11 mouse cellular contexts compared by ENCODE assay signal in genomic region chr1:74074693-74075485, GRCm38 (mm10). TPM values are rescaled to one million over a fixed set of nuclear protein-coding genes. Genes with fewer than 3 reads are reported as not detected.
DNase-seq lines count a peak whose midpoint lies in the region; ATAC-seq lines count a peak whose summit lies in the region.
"Had no signal": no experiment of that assay in that cellular context is flagged by ENCODE, and none has a peak within 500 bp of the region (broad histone marks: within the 10 kb centered on the region; RNA-seq: fewer than 3 reads in every experiment).

No protein-coding gene starts in this region.

- 78% methylated on average over 7 of the region's 7 CpGs for WGBS in heart, embryonic 11.5 days (ENCODE audit: insufficient replicate concordance)
- WGBS in hindbrain, embryonic 14.5 days = 87% methylated on average over 7 of the region's 7 CpGs

- no peaks in the 10 kb centered on the region for H3K27me3 ChIP-seq in heart, embryonic 11.5 days (ENCODE audit: control insufficient read depth, insufficient read depth, low read length)
- no peaks in the 10 kb centered on the region for H3K27me3 ChIP-seq in hindbrain, embryonic 14.5 days (ENCODE audit: control insufficient read depth, insufficient read depth, low read length)

- H3K27ac ChIP-seq in heart, embryonic 11.5 days (ENCODE audit: low read depth, low read length) = no peak overlapping the region
- no peak overlapping the region for H3K27ac ChIP-seq in hindbrain, embryonic 14.5 days
- H3K27ac ChIP-seq: forebrain, embryonic 12.5 days had no signal

- H3K4me2 ChIP-seq in heart, embryonic 11.5 days = no peak overlapping the region
- no peak overlapping the region for H3K4me2 ChIP-seq in hindbrain, embryonic 14.5 days (replicated peaks)
- H3K4me2 ChIP-seq: forebrain, embryonic 12.5 days had no signal

- no peaks in the 10 kb centered on the region for H3K36me3 ChIP-seq in heart, embryonic 11.5 days (ENCODE audit: control insufficient read depth, insufficient read depth, low read length)
- no peaks in the 10 kb centered on the region for H3K36me3 ChIP-seq in hindbrain, embryonic 14.5 days (replicated peaks; ENCODE audit: control insufficient read depth, insufficient read depth)
- H3K36me3 ChIP-seq: forebrain, embryonic 12.5 days had no signal

- DNase-seq in heart, adult 18-20 months = peak; percentile 56 to 86
- peak; percentile 74 for DNase-seq in heart, adult 8-10 months (ENCODE audit: low spot score)
- peak; percentile 37 for DNase-seq in heart, postnatal 4 days
- peak; percentile 56 to 66 for DNase-seq in lung, adult 18-20 months
- no peak for DNase-seq in hindbrain, embryonic 14.5 days (ENCODE audit: low spot score)
- no peak for DNase-seq in gastrocnemius, adult 8-10 months (ENCODE audit: low spot score in 2 of 2)
- DNase-seq in thymus, postnatal 10 days (ENCODE audit: low spot score in 2 of 2) = no peak
- DNase-seq: embryo, embryonic 11 days had no signal

- ATAC-seq in heart, embryonic 11.5 days (replicated peaks; ENCODE audit: insufficient number of reproducible peaks, low FRiP score, low TSS enrichment) = no peak
- ATAC-seq in hindbrain, embryonic 14.5 days (ENCODE audit: low FRiP score) = no peak
- ATAC-seq: CD4-positive, CD25-positive, alpha-beta regulatory T cell, adult 4 months had no signal

- H3K9ac ChIP-seq in heart, embryonic 11.5 days (ENCODE audit: low read depth, low read length) = no peak overlapping the region
- H3K9ac ChIP-seq in hindbrain, embryonic 14.5 days = no peak overlapping the region
- H3K9ac ChIP-seq: forebrain, embryonic 12.5 days had no signal

- peaks cover 12% of the 10 kb centered on the region; the same call in 1 of the 2 replicates for H3K4me1 ChIP-seq in heart, embryonic 11.5 days (ENCODE audit: control insufficient read depth, insufficient read depth, low read length)
- H3K4me1 ChIP-seq in hindbrain, embryonic 14.5 days (replicated peaks; ENCODE audit: control insufficient read depth, insufficient read depth, low read length) = no peaks in the 10 kb centered on the region
- H3K4me1 ChIP-seq: forebrain, embryonic 12.5 days had no signal

- no peak overlapping the region for H3K4me3 ChIP-seq in heart, embryonic 11.5 days (ENCODE audit: low read depth, low read length)
- H3K4me3 ChIP-seq in hindbrain, embryonic 14.5 days (replicated peaks; ENCODE audit: low read length) = no peak overlapping the region
- H3K4me3 ChIP-seq: forebrain, embryonic 12.5 days had no signal

- no peaks in the 10 kb centered on the region for H3K9me3 ChIP-seq in heart, embryonic 11.5 days (replicated peaks; ENCODE audit: control insufficient read depth, low read length)
- no peaks in the 10 kb centered on the region for H3K9me3 ChIP-seq in hindbrain, embryonic 14.5 days (ENCODE audit: control insufficient read depth, low read length)
- H3K9me3 ChIP-seq: forebrain, embryonic 12.5 days had no signal

RNA-seq across cellular contexts. Expression of gene Tns1, which starts 49.4 kb away (rescaled TPM):
- 100 to 1,000 TPM; 636 to 666 TPM for total RNA-seq in heart, adult 18-20 months (2021)
- polyA plus RNA-seq in heart, embryonic 11.5 days (2014; fragmentation: Nextera tagmentation; extraction: Ambion mirVana) = 71.9 and 75.6 TPM in 2 replicates
- 100 to 1,000 TPM; 733 to 828 (median 798) TPM for total RNA-seq in heart, adult 8-10 months (2022)
- total RNA-seq in heart, postnatal 4 days (2021) = 100 to 1,000 TPM; 463 to 468 TPM
- polyA plus RNA-seq in hindbrain, embryonic 14.5 days (2014; fragmentation: Nextera tagmentation; extraction: Ambion mirVana) = 15.1 and 15.5 TPM in 2 replicates
- total RNA-seq in gastrocnemius, adult 8-10 months (2022) = 100 to 1,000 TPM; 217 to 331 (median 279) TPM

RNA-seq across cellular contexts. Expression of gene Rufy4, which starts 50.5 kb away (rescaled TPM):
- under 1 TPM; 0.84 to 0.95 TPM for total RNA-seq in heart, adult 18-20 months (2021)
- polyA plus RNA-seq in heart, embryonic 11.5 days (2014; fragmentation: Nextera tagmentation; extraction: Ambion mirVana) = 0.21 and 0.39 TPM in 2 replicates
- total RNA-seq in heart, adult 8-10 months (2022) = 1 to 10 TPM in 3 of 4 experiments, under 1 TPM in 1; 0.52 to 1.8 (median 1.3) TPM
- total RNA-seq in heart, postnatal 4 days (2021) = 1 to 10 TPM; 1.1 to 1.2 TPM
- 0.26 and 0.43 TPM in 2 replicates for polyA plus RNA-seq in hindbrain, embryonic 14.5 days (2014; fragmentation: Nextera tagmentation; extraction: Ambion mirVana)
- total RNA-seq in gastrocnemius, adult 8-10 months (2022) = not detected
- polyA plus RNA-seq: CD4-positive, CD25-positive, alpha-beta regulatory T cell, adult 4 months had no signal

Comparison
In these comparisons a context has a peak if more than half of its experiments do, and no peak if none do; other contexts are left out.
1. DNase-seq: peak in heart, adult 18-20 months (2 of 2), heart, adult 8-10 months (single experiment), heart, postnatal 4 days (single experiment) and lung, adult 18-20 months (2 of 2); none in hindbrain, embryonic 14.5 days (single experiment), gastrocnemius, adult 8-10 months (0 of 2) and thymus, postnatal 10 days (0 of 2).